ENCODE assay signal across 11 mouse cellular contexts in the genomic region with DNA sequence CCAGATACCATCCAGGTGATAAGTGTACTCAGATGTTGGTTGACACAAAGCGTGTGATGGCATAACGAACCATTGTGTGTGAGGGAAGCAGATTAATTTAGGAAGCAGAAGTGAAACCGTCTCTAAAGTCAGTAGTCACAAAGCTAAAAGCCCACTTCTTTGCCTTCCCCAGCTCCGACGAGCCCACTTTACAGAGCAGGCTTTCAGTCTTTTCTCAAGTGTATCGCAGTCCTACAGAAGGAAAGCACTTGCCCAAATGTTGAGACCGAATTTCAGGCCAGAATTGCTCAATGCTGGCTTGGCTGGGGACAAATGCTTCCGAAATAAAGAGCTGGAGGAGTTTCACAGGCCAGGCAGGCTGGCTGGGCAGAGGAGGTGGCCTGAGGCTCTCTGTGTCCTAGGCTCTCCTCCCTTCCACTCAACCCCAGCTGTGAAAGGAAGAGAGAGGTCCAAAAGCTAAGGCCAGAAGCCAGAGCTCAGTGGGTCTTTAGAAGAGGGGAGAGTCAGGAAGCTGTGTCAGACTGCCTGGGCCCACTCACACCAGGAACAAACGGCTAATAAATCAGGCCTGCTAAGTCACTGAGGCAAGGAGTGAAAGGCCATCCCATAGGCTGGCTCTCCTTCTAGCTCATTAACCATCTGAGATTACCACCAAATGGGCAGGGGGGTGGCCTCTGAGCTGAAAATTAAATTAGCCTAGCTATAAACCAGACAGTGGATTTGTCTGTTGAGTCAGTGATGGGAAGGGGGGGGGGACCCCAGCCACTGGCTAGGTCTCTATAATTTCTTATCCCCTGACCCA. TPM values are rescaled to one million over a fixed set of nuclear protein-coding genes. Genes with fewer than 3 reads are reported as not detected.
DNase-seq lines count a peak whose midpoint lies in the region; ATAC-seq and TF ChIP-seq lines count a peak whose summit lies in the region.
"Had no signal": no experiment of that assay in that cellular context is flagged by ENCODE, and none has a peak within 500 bp of the region (broad histone marks: within the 10 kb centered on the region; RNA-seq: fewer than 3 reads in every experiment).

No protein-coding gene starts in this region.

- H3K4me3 ChIP-seq in heart, embryonic 12.5 days = no peak overlapping the region
- no peak overlapping the region for H3K4me3 ChIP-seq in midbrain, postnatal 0 days (ENCODE audit: low read depth, low read length)
- no peak overlapping the region for H3K4me3 ChIP-seq in midbrain, embryonic 14.5 days (replicated peaks; ENCODE audit: low read depth, low read length)
- no peak overlapping the region for H3K4me3 ChIP-seq in hindbrain, embryonic 13.5 days
- H3K4me3 ChIP-seq in small intestine, adult 2 months (ENCODE audit: low read depth, low read length) = no peak overlapping the region
- no peak overlapping the region for H3K4me3 ChIP-seq in forebrain, embryonic 15.5 days
- no peak overlapping the region for H3K4me3 ChIP-seq in forebrain, postnatal 0 days (ENCODE audit: low read depth, low read length)
- H3K4me3 ChIP-seq: layer of hippocampus, adult 2 months had no signal

- no peaks in the 10 kb centered on the region for H3K9me3 ChIP-seq in heart, embryonic 12.5 days (replicated peaks)
- H3K9me3 ChIP-seq in midbrain, postnatal 0 days (ENCODE audit: low read length) = no peaks in the 10 kb centered on the region
- no peaks in the 10 kb centered on the region for H3K9me3 ChIP-seq in midbrain, embryonic 14.5 days (ENCODE audit: control insufficient read depth, low read length)
- H3K9me3 ChIP-seq in hindbrain, embryonic 13.5 days = no peaks in the 10 kb centered on the region
- no peaks in the 10 kb centered on the region for H3K9me3 ChIP-seq in forebrain, embryonic 15.5 days
- H3K9me3 ChIP-seq in forebrain, postnatal 0 days (ENCODE audit: low read length) = no peaks in the 10 kb centered on the region

- WGBS in heart, embryonic 12.5 days = 78% methylated on average over 9 of the region's 9 CpGs
- 71% methylated on average over 9 of the region's 9 CpGs for WGBS in midbrain, postnatal 0 days
- WGBS in midbrain, embryonic 14.5 days = 74% methylated on average over 9 of the region's 9 CpGs
- 69% methylated on average over 9 of the region's 9 CpGs for WGBS in hindbrain, embryonic 13.5 days
- 67% methylated on average over 9 of the region's 9 CpGs for WGBS in small intestine, adult 2 months
- WGBS in forebrain, embryonic 15.5 days = 70% methylated on average over 9 of the region's 9 CpGs
- 68% methylated on average over 9 of the region's 9 CpGs for WGBS in forebrain, postnatal 0 days

- no peaks in the 10 kb centered on the region for H3K36me3 ChIP-seq in heart, embryonic 12.5 days
- no peaks in the 10 kb centered on the region for H3K36me3 ChIP-seq in midbrain, postnatal 0 days (ENCODE audit: insufficient read depth, low read length)
- H3K36me3 ChIP-seq in midbrain, embryonic 14.5 days (ENCODE audit: control insufficient read depth, insufficient read depth, low read length) = no peaks in the 10 kb centered on the region
- no peaks in the 10 kb centered on the region for H3K36me3 ChIP-seq in hindbrain, embryonic 13.5 days
- no peaks in the 10 kb centered on the region for H3K36me3 ChIP-seq in small intestine, adult 2 months (ENCODE audit: control insufficient read depth, insufficient read depth, low read length)
- H3K36me3 ChIP-seq in forebrain, embryonic 15.5 days = no peaks in the 10 kb centered on the region
- no peaks in the 10 kb centered on the region for H3K36me3 ChIP-seq in forebrain, postnatal 0 days (ENCODE audit: insufficient read depth)

- TF ChIP-seq POLR2A in small intestine, adult 2 months (IDR thresholded peaks at IDR 0.05; ENCODE audit: low read depth, low read length) = no peak

- H3K4me1 ChIP-seq in heart, embryonic 12.5 days (replicated peaks) = peaks cover 20% of the 10 kb centered on the region
- H3K4me1 ChIP-seq in midbrain, postnatal 0 days (ENCODE audit: insufficient read depth, low read length) = no peaks in the 10 kb centered on the region
- peaks cover 22% of the 10 kb centered on the region; the same call in 1 of the 2 replicates for H3K4me1 ChIP-seq in midbrain, embryonic 14.5 days (ENCODE audit: control insufficient read depth, insufficient read depth, low read length)
- peaks cover 44% of the 10 kb centered on the region for H3K4me1 ChIP-seq in hindbrain, embryonic 13.5 days (replicated peaks)
- no peaks in the 10 kb centered on the region; the same call in 1 of the 2 replicates for H3K4me1 ChIP-seq in small intestine, adult 2 months (ENCODE audit: control insufficient read depth, insufficient read depth, insufficient read length, low read length)
- H3K4me1 ChIP-seq in forebrain, embryonic 15.5 days = no peaks in the 10 kb centered on the region
- H3K4me1 ChIP-seq in forebrain, postnatal 0 days (ENCODE audit: insufficient read depth) = no peaks in the 10 kb centered on the region

- no peak for TF ChIP-seq CTCF in midbrain, postnatal 0 days (IDR thresholded peaks at IDR 0.05)
- TF ChIP-seq CTCF in small intestine, adult 2 months (IDR thresholded peaks at IDR 0.05; ENCODE audit: extremely low read depth, insufficient read length, insufficient replicate concordance, low read depth, low read length) = no peak
- no peak for TF ChIP-seq CTCF in forebrain, postnatal 0 days (IDR thresholded peaks at IDR 0.05; ENCODE audit: low read depth)

- no peaks in the 10 kb centered on the region; the same call in 1 of the 2 replicates for H3K27me3 ChIP-seq in heart, embryonic 12.5 days (replicated peaks)
- no peaks in the 10 kb centered on the region for H3K27me3 ChIP-seq in midbrain, postnatal 0 days (ENCODE audit: insufficient read depth, low read length)
- H3K27me3 ChIP-seq in midbrain, embryonic 14.5 days (ENCODE audit: control insufficient read depth, insufficient read depth, low read length) = peaks cover 11% of the 10 kb centered on the region; the same call in 1 of the 2 replicates
- peaks cover 18% of the 10 kb centered on the region; the same call in 1 of the 2 replicates for H3K27me3 ChIP-seq in hindbrain, embryonic 13.5 days
- no peaks in the 10 kb centered on the region for H3K27me3 ChIP-seq in small intestine, adult 2 months (ENCODE audit: control insufficient read depth, insufficient read depth, low read length)
- H3K27me3 ChIP-seq in forebrain, embryonic 15.5 days = 0 out of 2 replicates have a peak, but pooled peaks cover 2% of the 10 kb centered on the region
- no peaks in the 10 kb centered on the region for H3K27me3 ChIP-seq in forebrain, postnatal 0 days (ENCODE audit: insufficient read depth, low read length)

- no peak overlapping the region for H3K27ac ChIP-seq in heart, embryonic 12.5 days (ENCODE audit: poor library complexity, severe bottlenecking)
- H3K27ac ChIP-seq in midbrain, postnatal 0 days (ENCODE audit: low read depth, low read length) = peak overlapping the region; percentile 26; the same call in 1 of the 2 replicates
- no peak overlapping the region for H3K27ac ChIP-seq in midbrain, embryonic 14.5 days (replicated peaks; ENCODE audit: low read depth, low read length)
- peak overlapping the region; percentile 44; the same call in 1 of the 2 replicates for H3K27ac ChIP-seq in hindbrain, embryonic 13.5 days
- peak overlapping the region; percentile 40 for H3K27ac ChIP-seq in small intestine, adult 2 months (ENCODE audit: insufficient read depth, low read depth, low read length)
- no peak overlapping the region for H3K27ac ChIP-seq in forebrain, embryonic 15.5 days (replicated peaks)
- no peak overlapping the region for H3K27ac ChIP-seq in forebrain, postnatal 0 days (ENCODE audit: low read depth, low read length)
- H3K27ac ChIP-seq: layer of hippocampus, adult 2 months had no signal

- ATAC-seq in heart, embryonic 12.5 days (ENCODE audit: insufficient number of reproducible peaks, low FRiP score) = no peak
- no peak for ATAC-seq in midbrain, postnatal 0 days (ENCODE audit: low FRiP score)
- ATAC-seq in midbrain, embryonic 14.5 days (ENCODE audit: low FRiP score, low TSS enrichment) = no peak
- ATAC-seq in hindbrain, embryonic 13.5 days (ENCODE audit: low FRiP score) = no peak
- ATAC-seq in forebrain, embryonic 15.5 days (replicated peaks) = no peak
- no peak for ATAC-seq in forebrain, postnatal 0 days
- ATAC-seq: CD4-positive, CD25-positive, alpha-beta regulatory T cell, adult 4 months had no signal

- H3K9ac ChIP-seq in heart, embryonic 12.5 days = no peak overlapping the region
- no peak overlapping the region for H3K9ac ChIP-seq in midbrain, postnatal 0 days (replicated peaks; ENCODE audit: low read length, poor library complexity, severe bottlenecking)
- H3K9ac ChIP-seq in midbrain, embryonic 14.5 days (replicated peaks; ENCODE audit: low read length) = no peak overlapping the region
- H3K9ac ChIP-seq in hindbrain, embryonic 13.5 days = no peak overlapping the region
- no peak overlapping the region for H3K9ac ChIP-seq in forebrain, embryonic 15.5 days (replicated peaks)
- no peak overlapping the region for H3K9ac ChIP-seq in forebrain, postnatal 0 days

- peak; percentile 98 for DNase-seq in heart, adult 11 months
- peak; percentile 38 for DNase-seq in midbrain, postnatal 0 days (ENCODE audit: low spot score)
- no peak for DNase-seq in midbrain, embryonic 14.5 days
- DNase-seq in forebrain, postnatal 0 days = no peak
- DNase-seq: cerebellum, adult 11 months had no signal

- no peak overlapping the region for H3K4me2 ChIP-seq in heart, embryonic 12.5 days
- H3K4me2 ChIP-seq in midbrain, postnatal 0 days (ENCODE audit: low read depth, low read length, poor library complexity, severe bottlenecking) = no peak overlapping the region
- no peak overlapping the region for H3K4me2 ChIP-seq in midbrain, embryonic 14.5 days (ENCODE audit: low read length)
- H3K4me2 ChIP-seq in hindbrain, embryonic 13.5 days = no peak overlapping the region
- no peak overlapping the region for H3K4me2 ChIP-seq in forebrain, embryonic 15.5 days (replicated peaks)
- no peak overlapping the region for H3K4me2 ChIP-seq in forebrain, postnatal 0 days (ENCODE audit: low read depth)

RNA-seq across cellular contexts. Expression of a gene that starts 15.3 kb away (rescaled TPM):
- polyA plus RNA-seq in heart, embryonic 12.5 days (2016; fragmentation: Nextera tagmentation; extraction: Ambion mirVana) = 3.9 and 4.6 TPM in 2 replicates
- 24.9 and 27.6 TPM in 2 replicates for total RNA-seq in midbrain, postnatal 0 days (2014; rRNA removed)
- polyA plus RNA-seq in midbrain, postnatal 0 days (2015; fragmentation: Nextera tagmentation; extraction: Ambion mirVana) = 7.9 and 9.0 TPM in 2 replicates
- 12.6 and 18.0 TPM in 2 replicates for polyA plus RNA-seq in midbrain, embryonic 14.5 days (2014; fragmentation: Nextera tagmentation; extraction: Ambion mirVana)
- 6.5 and 7.5 TPM in 2 replicates for polyA plus RNA-seq in hindbrain, embryonic 13.5 days (2015; fragmentation: Nextera tagmentation; extraction: Ambion mirVana)
- 3.7 and 10.3 TPM in 2 replicates for polyA plus RNA-seq in small intestine, adult 2 months (2012; rRNA removed)
- 4.3 and 4.4 TPM in 2 replicates for polyA plus RNA-seq in forebrain, embryonic 15.5 days (2015; fragmentation: Nextera tagmentation; extraction: Ambion mirVana)
- 3.5 and 4.3 TPM in 2 replicates for total RNA-seq in forebrain, postnatal 0 days (2014; rRNA removed)
- 1.1 and 1.2 TPM in 2 replicates for polyA plus RNA-seq in forebrain, postnatal 0 days (2015; fragmentation: Nextera tagmentation; extraction: Ambion mirVana)

Comparison
In these comparisons a context has a peak if more than half of its experiments do, and no peak if none do; other contexts are left out.
1. DNase-seq: peak in heart, adult 11 months (single experiment) and midbrain, postnatal 0 days (single experiment); none in midbrain, embryonic 14.5 days (single experiment) and forebrain, postnatal 0 days (single experiment).
2. H3K27ac ChIP-seq: peak in midbrain, postnatal 0 days (single experiment), hindbrain, embryonic 13.5 days (single experiment) and small intestine, adult 2 months (single experiment); none in heart, embryonic 12.5 days (single experiment), midbrain, embryonic 14.5 days (single experiment), forebrain, embryonic 15.5 days (single experiment) and forebrain, postnatal 0 days (single experiment).